Mouse (Mus musculus): ENCODE results near the gene Me1. TPM values are rescaled to one million over a fixed set of nuclear protein-coding genes. Genes with fewer than 3 reads are reported as not detected.

Me1 gene
- polyA plus RNA-seq, 1 experiment from 2014 or later, result 54.1 TPM

DNA sequence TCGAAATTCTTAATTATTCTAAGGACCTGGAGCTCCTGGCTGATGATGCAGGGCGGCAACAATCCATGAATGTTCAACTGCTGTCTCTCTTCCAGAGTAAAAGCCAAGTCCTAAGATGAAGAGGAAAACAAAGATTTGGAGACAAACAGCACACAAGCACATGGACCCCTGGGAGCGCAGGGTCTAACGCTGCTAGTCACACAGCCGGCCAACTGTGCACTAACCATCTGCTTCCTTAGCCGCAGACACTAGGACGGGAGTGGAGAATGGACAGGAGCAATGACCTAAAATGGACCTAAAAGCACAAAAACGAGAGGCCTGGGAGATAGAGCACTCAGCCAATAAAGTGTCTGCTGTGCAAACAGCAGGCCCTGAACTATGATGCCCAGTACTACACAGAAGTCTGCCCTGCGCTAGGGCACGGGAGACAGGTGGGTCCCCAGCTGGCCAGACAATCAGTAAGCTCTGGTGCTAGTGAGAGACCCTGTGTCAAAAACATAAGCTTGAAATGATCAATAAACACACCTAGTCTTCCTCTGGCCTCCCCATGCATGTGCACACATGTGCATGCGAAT, 15.8 kb downstream of the Me1 start:
- 86% methylated on average over 11 of the region's 11 CpGs for WGBS
- H3K4me1 ChIP-seq, result no peaks in the 10 kb centered on the region
- H3K36me3 ChIP-seq, result no peaks in the 10 kb centered on the region
- H3K27me3 ChIP-seq (replicated peaks), result no peaks in the 10 kb centered on the region
- no peak for ATAC-seq (ENCODE audit: low FRiP score)
- H3K9ac ChIP-seq (replicated peaks), result no peak overlapping the region
- no peak overlapping the region for H3K27ac ChIP-seq (replicated peaks)
- H3K4me2 ChIP-seq, result no peak overlapping the region
- no peak overlapping the region for H3K4me3 ChIP-seq (replicated peaks)
- H3K9me3 ChIP-seq (replicated peaks), result no peaks in the 10 kb centered on the region

DNA sequence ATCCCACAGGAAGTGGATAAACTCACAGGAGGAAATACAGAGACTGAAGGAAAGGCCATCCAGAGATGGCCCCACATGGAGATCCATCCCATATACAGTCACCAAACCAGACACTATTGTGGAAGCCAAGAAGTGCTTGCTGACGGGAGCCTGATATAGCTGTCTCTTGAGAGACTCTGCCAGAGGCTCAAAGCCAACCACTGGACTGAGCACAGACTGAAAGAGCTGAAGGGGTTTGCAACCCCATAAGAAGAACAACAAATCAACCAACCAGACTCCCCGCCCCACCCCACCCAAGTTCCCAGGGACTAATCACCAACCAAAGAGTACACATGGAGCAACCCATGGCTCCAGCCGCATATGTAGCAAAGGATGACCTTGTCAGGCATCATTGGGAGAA, 19.5 kb downstream of the Me1 start:
- ATAC-seq (ENCODE audit: low FRiP score), result no peak
- Histone ChIP-seq H3K4me1 (no peaks in the 10 kb centered on the region), H3K27ac (replicated peaks) (no peak overlapping the region), H3K4me3 (replicated peaks) (no peak overlapping the region), H3K9me3 (replicated peaks) (no peaks in the 10 kb centered on the region), H3K9ac (replicated peaks) (no peak overlapping the region), H3K36me3 (no peaks in the 10 kb centered on the region), H3K4me2 (no peak overlapping the region), H3K27me3 (replicated peaks) (no peaks in the 10 kb centered on the region)
- 92% methylated on average over 3 of the region's 3 CpGs for WGBS

DNA sequence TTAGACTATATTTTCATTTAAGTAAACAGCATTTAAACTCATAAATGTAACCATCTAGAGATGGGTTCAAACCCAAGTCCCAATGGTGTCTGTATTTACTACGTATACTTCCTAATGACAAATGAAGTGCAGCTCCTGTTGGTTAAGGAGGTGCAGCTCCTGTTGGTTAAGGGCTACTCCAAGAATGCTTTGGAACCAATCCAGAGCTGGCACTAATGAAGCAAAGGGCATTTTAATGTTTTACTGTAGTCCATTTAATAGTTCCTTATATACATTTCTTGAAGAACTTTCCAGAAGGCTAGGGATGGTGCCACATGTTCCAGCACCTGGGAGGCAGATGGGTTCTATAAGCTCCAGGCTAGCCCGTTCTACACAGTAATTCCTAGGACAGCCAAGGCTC, 20.3 kb downstream of the Me1 start:
- H3K4me2 ChIP-seq, result no peak overlapping the region
- 94% methylated on average over 2 of the region's 2 CpGs for WGBS
- no peak for ATAC-seq (ENCODE audit: low FRiP score)
- no peak overlapping the region for H3K27ac ChIP-seq (replicated peaks)
- H3K27me3 ChIP-seq (replicated peaks), result no peaks in the 10 kb centered on the region
- no peaks in the 10 kb centered on the region for H3K9me3 ChIP-seq (replicated peaks)
- no peaks in the 10 kb centered on the region for H3K36me3 ChIP-seq
- H3K9ac ChIP-seq (replicated peaks), result no peak overlapping the region
- H3K4me3 ChIP-seq (replicated peaks), result no peak overlapping the region
- no peaks in the 10 kb centered on the region for H3K4me1 ChIP-seq

DNA sequence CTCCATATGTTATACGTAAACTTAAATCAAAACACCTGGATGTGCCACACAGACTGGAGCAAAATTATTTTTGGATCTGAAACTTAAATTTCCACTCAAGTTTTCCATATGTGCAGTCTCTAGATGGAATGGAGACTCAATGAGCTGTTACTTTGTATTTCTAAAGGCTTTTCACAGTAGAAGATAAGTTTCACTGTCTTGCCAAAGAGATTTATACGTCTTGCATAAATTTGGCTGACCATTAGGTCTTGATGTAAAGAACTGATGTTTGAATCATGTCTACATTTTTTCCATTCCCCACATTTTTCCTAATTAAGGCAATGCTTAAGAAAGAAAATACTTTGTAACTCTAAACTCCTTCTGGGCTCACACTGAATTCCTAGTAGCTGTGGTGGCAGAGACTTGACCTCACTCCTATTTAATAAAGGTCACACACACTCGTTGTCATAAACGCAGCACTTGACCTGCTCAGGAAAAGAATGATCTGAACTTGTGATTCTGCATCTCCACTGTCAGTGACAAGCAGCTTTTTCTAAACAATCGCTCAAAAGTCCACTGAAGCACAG, 22.8 kb downstream of the Me1 start:
- no peak overlapping the region for H3K27ac ChIP-seq (replicated peaks)
- no peak overlapping the region for H3K4me2 ChIP-seq
- H3K9me3 ChIP-seq (replicated peaks), result no peaks in the 10 kb centered on the region
- H3K36me3 ChIP-seq, result no peaks in the 10 kb centered on the region
- no peak overlapping the region for H3K4me3 ChIP-seq (replicated peaks)
- no peaks in the 10 kb centered on the region for H3K4me1 ChIP-seq
- ATAC-seq (ENCODE audit: low FRiP score), result no peak
- H3K9ac ChIP-seq (replicated peaks), result no peak overlapping the region
- no peaks in the 10 kb centered on the region for H3K27me3 ChIP-seq (replicated peaks)
- 84% methylated on average over 5 of the region's 5 CpGs for WGBS

DNA sequence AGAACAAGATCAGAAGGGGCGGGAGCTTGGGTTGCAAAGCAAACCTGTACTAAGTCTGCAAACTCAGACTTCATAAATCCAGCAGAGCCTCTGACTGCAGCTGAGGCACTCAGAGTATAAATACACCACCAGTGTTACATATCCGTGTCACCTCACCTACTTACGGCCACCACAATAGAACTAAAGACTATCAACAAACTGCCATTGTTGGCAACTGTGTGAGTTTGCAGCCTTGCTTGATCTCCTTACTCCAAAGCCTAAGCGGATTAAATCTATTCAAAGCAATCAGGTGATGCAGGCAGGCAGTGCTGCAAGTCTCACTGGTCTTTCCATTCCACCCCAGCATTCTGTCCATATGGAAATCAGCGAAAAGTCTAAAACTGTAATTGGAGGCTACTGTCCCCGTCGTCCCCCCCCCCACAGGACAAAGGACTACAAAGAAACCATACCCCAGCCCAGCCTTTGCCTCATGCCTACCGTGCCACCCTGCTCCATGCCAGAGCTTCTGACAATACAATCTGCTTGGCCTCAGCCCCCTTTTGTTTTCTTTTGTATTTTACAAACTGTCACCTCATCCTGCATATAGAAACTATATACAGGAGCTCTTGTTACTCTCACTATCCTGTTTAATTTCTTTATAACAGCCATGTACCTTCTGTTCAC, 27.0 kb downstream of the Me1 start:
- Histone ChIP-seq H3K4me1 (no peaks in the 10 kb centered on the region), H3K9me3 (replicated peaks) (no peaks in the 10 kb centered on the region), H3K27ac (replicated peaks) (no peak overlapping the region), H3K4me2 (no peak overlapping the region), H3K4me3 (replicated peaks) (no peak overlapping the region), H3K27me3 (replicated peaks) (no peaks in the 10 kb centered on the region), H3K36me3 (no peaks in the 10 kb centered on the region), H3K9ac (replicated peaks) (no peak overlapping the region)
- WGBS, result 61% methylated on average over 8 of the region's 8 CpGs
- no peak for ATAC-seq (ENCODE audit: low FRiP score)

DNA sequence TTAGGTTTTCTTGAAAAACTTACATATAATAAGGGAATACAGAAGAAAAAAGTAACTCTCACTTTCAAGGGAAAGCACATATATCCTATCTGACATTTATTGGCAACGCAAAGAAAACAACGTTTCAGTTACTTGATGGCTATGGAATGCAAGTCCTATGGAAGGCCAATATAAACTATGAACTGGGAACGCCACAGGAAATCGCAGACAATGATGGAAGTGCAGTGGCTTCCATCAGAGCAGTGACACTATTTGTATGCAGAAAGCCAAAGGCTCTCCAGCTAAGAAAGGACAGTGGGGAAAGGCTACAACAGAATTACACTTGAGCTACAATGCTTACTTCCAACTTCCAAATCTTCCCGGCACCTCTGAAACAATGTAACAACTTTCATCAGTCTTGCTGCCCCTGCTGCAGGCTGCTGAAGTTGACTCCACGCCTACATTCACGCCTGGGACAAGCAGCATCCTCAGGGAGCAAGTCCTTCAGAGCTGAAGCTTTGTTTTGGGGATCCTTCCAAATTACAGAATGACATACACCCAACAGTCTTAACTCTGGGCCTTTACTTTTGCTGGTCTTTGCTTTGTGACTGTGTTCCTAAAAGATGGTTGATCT, 28.5 kb downstream of the Me1 start:
- H3K4me1 ChIP-seq, result no peaks in the 10 kb centered on the region
- H3K9me3 ChIP-seq (replicated peaks), result no peaks in the 10 kb centered on the region
- WGBS, result 80% methylated on average over 7 of the region's 7 CpGs
- no peak overlapping the region for H3K4me2 ChIP-seq
- no peak for ATAC-seq (ENCODE audit: low FRiP score)
- no peak overlapping the region for H3K27ac ChIP-seq (replicated peaks)
- H3K9ac ChIP-seq (replicated peaks), result no peak overlapping the region
- no peaks in the 10 kb centered on the region for H3K36me3 ChIP-seq
- H3K4me3 ChIP-seq (replicated peaks), result no peak overlapping the region
- H3K27me3 ChIP-seq (replicated peaks), result no peaks in the 10 kb centered on the region

DNA sequence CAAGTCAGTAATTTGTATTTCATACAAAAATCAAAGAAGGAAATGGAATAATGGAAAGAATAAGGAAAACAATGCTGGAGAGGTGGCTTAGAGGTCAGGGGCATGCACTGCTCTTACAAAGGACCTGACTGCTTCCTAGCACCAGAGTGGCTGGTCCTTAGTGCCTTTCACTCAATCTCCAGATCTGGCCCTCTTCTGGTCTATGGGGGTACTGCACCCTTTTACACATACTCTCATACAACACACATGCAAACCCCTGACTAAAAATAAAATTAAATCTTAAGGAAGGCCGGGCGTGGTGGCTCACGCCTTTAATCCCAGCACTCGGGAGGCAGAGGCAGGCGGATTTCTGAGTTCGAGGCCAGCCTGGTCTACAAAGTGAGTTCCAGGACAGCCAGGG, 34.1 kb downstream of the Me1 start:
- H3K4me2 ChIP-seq, result no peak overlapping the region
- WGBS, result 94% methylated on average over 6 of the region's 6 CpGs
- no peaks in the 10 kb centered on the region for H3K36me3 ChIP-seq
- no peak overlapping the region for H3K9ac ChIP-seq (replicated peaks)
- no peak overlapping the region for H3K27ac ChIP-seq (replicated peaks)
- no peaks in the 10 kb centered on the region for H3K27me3 ChIP-seq (replicated peaks)
- no peak for ATAC-seq (ENCODE audit: low FRiP score)
- no peaks in the 10 kb centered on the region for H3K9me3 ChIP-seq (replicated peaks)
- H3K4me3 ChIP-seq (replicated peaks), result no peak overlapping the region
- no peaks in the 10 kb centered on the region for H3K4me1 ChIP-seq

DNA sequence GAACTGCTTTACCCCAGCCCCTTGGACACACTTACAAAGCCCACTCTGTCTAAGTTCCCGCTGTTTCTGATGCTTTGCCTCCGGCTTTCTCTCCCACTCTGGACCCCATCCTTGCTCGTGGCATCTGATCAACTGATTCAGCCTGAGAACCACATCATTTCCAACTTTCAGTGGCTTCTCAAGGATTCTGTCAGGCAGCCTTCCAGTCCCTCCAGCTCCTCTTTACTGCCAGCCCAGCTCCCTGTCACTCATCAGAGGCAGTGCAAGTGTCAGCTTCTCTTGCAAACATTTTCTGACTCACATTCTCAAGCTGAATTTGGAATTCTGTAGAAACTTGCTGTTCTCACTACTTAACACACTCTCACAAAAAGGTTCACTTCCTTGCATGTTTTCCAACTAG, 34.5 kb downstream of the Me1 start:
- Histone ChIP-seq H3K4me1 (no peaks in the 10 kb centered on the region), H3K9me3 (replicated peaks) (no peaks in the 10 kb centered on the region), H3K27me3 (replicated peaks) (no peaks in the 10 kb centered on the region), H3K9ac (replicated peaks) (no peak overlapping the region), H3K36me3 (no peaks in the 10 kb centered on the region), H3K4me2 (no peak overlapping the region), H3K4me3 (replicated peaks) (no peak overlapping the region), H3K27ac (replicated peaks) (no peak overlapping the region)
- WGBS, result 91% methylated on average over 3 of the region's 3 CpGs
- no peak for ATAC-seq (ENCODE audit: low FRiP score)

DNA sequence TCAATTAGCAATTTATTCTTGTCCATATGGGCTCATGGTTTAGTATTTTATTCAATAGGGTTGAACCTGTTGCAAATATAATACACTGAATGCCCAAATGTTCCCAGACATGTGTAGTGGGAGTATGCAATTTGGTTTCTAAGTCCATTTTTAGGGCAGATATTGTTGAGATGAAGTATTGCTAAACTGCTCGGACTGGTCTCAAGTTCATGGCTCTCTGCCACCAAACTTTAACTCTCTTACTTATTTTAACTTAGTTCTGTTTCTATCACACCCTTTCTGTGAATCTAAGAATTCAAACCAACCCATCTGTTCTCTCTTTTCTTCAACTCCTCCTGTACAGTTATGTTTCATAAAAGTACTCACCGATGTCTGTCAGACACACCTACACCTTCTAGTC, 35.4 kb downstream of the Me1 start:
- H3K27ac ChIP-seq (replicated peaks), result no peak overlapping the region
- ATAC-seq (ENCODE audit: low FRiP score), result no peak
- no peaks in the 10 kb centered on the region for H3K9me3 ChIP-seq (replicated peaks)
- WGBS, result 94% methylated on average over 2 of the region's 2 CpGs
- no peaks in the 10 kb centered on the region for H3K27me3 ChIP-seq (replicated peaks)
- H3K4me3 ChIP-seq (replicated peaks), result no peak overlapping the region
- H3K4me1 ChIP-seq, result no peaks in the 10 kb centered on the region
- H3K4me2 ChIP-seq, result no peak overlapping the region
- no peak overlapping the region for H3K9ac ChIP-seq (replicated peaks)
- no peaks in the 10 kb centered on the region for H3K36me3 ChIP-seq

DNA sequence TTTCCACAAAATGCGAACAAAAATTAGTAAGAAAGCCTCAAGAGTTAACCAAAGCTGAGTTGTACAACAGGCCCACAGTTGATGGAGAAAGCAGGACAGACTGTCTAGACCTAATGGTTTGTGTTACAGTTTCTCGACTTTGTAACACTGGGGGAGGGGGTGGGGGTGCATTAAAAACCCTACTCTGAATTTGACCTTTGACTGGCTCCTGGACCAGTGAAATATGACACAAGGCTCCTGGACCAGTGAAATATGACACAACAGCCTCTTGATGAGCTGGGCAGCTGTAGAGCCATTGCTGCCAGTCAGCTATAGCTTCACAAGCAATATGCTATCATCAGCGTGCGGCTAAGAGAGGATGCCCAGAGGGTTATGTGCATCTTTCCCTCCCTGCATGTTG, 37.4 kb downstream of the Me1 start:
- Histone ChIP-seq H3K36me3 (no peaks in the 10 kb centered on the region), H3K27me3 (replicated peaks) (no peaks in the 10 kb centered on the region), H3K9ac (replicated peaks) (no peak overlapping the region), H3K4me2 (no peak overlapping the region), H3K4me1 (no peaks in the 10 kb centered on the region), H3K9me3 (replicated peaks) (no peaks in the 10 kb centered on the region), H3K27ac (replicated peaks) (no peak overlapping the region), H3K4me3 (replicated peaks) (no peak overlapping the region)
- no peak for ATAC-seq (ENCODE audit: low FRiP score)
- WGBS, result 91% methylated on average over 4 of the region's 4 CpGs

DNA sequence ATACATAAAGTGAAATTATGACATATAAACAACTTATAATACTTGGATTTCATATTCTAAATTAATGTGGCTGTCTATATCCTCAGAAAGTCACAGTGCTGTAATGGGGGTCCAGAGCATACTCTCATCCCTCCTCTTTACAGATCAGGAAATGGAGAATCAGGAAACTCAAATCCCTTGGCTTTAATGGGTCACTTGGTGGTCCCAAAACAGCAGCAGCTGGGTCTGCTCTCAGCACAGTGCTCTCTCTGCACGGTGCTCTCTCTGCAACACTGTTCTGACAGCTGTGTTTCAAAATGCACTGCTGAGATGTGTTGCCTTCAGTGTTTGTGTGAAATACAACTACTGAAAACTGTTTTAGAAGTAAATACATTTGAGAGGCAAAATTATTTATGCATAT, 43.6 kb downstream of the Me1 start:
- no peaks in the 10 kb centered on the region for H3K4me1 ChIP-seq
- H3K4me2 ChIP-seq, result no peak overlapping the region
- 27% methylated on average over 1 of the region's 1 CpGs for WGBS
- H3K36me3 ChIP-seq, result no peaks in the 10 kb centered on the region
- no peak overlapping the region for H3K4me3 ChIP-seq (replicated peaks)
- no peak for ATAC-seq (ENCODE audit: low FRiP score)
- H3K27ac ChIP-seq (replicated peaks), result no peak overlapping the region
- no peak overlapping the region for H3K9ac ChIP-seq (replicated peaks)
- H3K9me3 ChIP-seq (replicated peaks), result no peaks in the 10 kb centered on the region
- no peaks in the 10 kb centered on the region for H3K27me3 ChIP-seq (replicated peaks)

DNA sequence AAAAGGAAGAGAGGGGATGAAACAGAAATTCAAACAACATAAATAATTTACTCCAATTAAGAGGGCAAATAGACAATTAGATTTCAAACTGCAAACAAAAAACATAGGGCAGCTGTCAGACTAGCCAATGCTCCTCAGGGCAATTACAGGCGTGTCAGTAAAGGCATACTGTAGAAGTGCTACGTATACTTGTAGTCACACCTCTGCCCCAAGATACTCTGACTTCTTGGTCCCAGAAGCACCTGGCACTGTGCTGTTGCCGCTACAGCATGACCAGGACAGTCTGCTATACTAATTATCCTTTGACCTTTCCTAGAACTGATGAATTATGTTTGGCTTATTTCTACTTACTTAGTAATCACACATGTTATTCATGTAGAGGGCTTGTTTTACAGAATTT, 44.5 kb downstream of the Me1 start:
- Histone ChIP-seq H3K4me2 (no peak overlapping the region), H3K27me3 (replicated peaks) (no peaks in the 10 kb centered on the region), H3K36me3 (no peaks in the 10 kb centered on the region), H3K4me3 (replicated peaks) (no peak overlapping the region), H3K27ac (replicated peaks) (no peak overlapping the region), H3K4me1 (no peaks in the 10 kb centered on the region), H3K9me3 (replicated peaks) (no peaks in the 10 kb centered on the region), H3K9ac (replicated peaks) (no peak overlapping the region)
- 38% methylated on average over 3 of the region's 3 CpGs for WGBS
- no peak for ATAC-seq (ENCODE audit: low FRiP score)

Measured in neural tube, embryonic 15.5 days (tissue).